Mouse (Mus musculus) lung, adult 2 months (tissue): ENCODE data around the gene Cfap36.

Source experiments
- CTCF ChIP-seq: fragments of 200-500 bp; IDR thresholded peaks from 2 replicates; pipeline ENCODE4 v1.5.1; 2011; ENCODE audit warnings: mild to moderate bottlenecking, low read length, control low read depth; ENCODE audit not compliant: insufficient read depth
- POLR2A ChIP-seq: fragments of 200-500 bp; IDR thresholded peaks from 2 replicates; pipeline ENCODE4 v1.6.1; 2011; ENCODE audit warnings: low read depth, mild to moderate bottlenecking, control low read depth, low read length, borderline replicate concordance; ENCODE audit errors: extremely low read depth

DNA sequence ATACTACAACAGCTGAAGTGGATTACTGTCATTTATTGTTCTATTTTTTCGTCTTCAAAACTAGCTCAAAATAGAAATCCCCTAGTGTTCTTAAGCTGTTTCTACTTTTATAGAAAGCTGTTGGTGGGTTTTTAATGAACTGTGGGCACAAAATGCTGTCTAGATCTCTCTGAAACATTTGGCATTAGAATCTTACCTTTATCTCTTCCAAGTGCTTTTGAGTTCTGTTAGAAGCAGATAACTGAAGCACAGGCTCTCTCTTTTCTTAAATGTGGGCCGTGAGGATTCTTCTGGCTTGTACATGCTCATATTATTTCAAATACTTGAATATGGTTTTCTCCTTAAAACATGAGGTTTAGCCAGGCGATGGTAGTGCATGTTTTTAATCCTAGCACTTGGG is 27.5 kb upstream of the Cfap36 start:
- TF ChIP-seq CTCF: no peak
- TF ChIP-seq POLR2A: no peak
